Mouse (Mus musculus) intestine, embryonic 16.5 days (tissue): Measurements from ENCODE around the gene Gm43518. TPM values are rescaled to one million over a fixed set of nuclear protein-coding genes. Genes with fewer than 3 reads are reported as not detected.

Source experiments
- ATAC-seq: fragments of 200-750 bp; cut with Nextera tagmentation; 2 replicates; pipeline ENCODE4 v1.8.0; 2017; ENCODE audit warnings: moderate TSS enrichment, moderate library complexity
- H3K27ac ChIP-seq: fragments of 300-500 bp; sonication (generic); 2 replicates; pipeline ENCODE4 v1.5.1; 2014; ENCODE audit warnings: mild to moderate bottlenecking, low read length
- H3K27me3 ChIP-seq: fragments of 300-500 bp; sonication (generic); replicated peaks from 2 replicates; pipeline ENCODE4 v1.6.1; 2014; ENCODE audit warnings: low read length, control low read depth, mixed read lengths; ENCODE audit not compliant: control insufficient read depth, insufficient read depth
- H3K36me3 ChIP-seq: fragments of 300-500 bp; sonication (generic); 2 replicates; pipeline ENCODE4 v1.6.1; 2014; ENCODE audit warnings: low read length, control low read depth; ENCODE audit not compliant: control insufficient read depth, insufficient read depth
- H3K4me1 ChIP-seq: fragments of 300-500 bp; sonication (generic); 2 replicates; pipeline ENCODE4 v1.6.1; 2014; ENCODE audit warnings: low read length, control low read depth, mixed read lengths; ENCODE audit not compliant: control insufficient read depth, insufficient read depth
- H3K4me2 ChIP-seq: fragments of 300-500 bp; sonication (generic); 2 replicates; pipeline ENCODE4 v1.6.1; 2014; ENCODE audit warnings: low read depth, low read length, control low read depth
- H3K4me3 ChIP-seq: fragments of 300-500 bp; sonication (generic); 2 replicates; pipeline ENCODE4 v1.5.1; 2014; ENCODE audit warnings: mild to moderate bottlenecking, low read length
- H3K9ac ChIP-seq: fragments of 300-500 bp; sonication (generic); 2 replicates; pipeline ENCODE4 v1.6.1; 2014; ENCODE audit warnings: low read depth, low read length
- H3K9me3 ChIP-seq: fragments of 300-500 bp; sonication (generic); 2 replicates; pipeline ENCODE4 v1.6.1; 2016; ENCODE audit warnings: low read length, control low read depth; ENCODE audit not compliant: control insufficient read depth
- WGBS: fragments of 180-500 bp; shearing (Covaris S2); extraction: QIAGEN DNeasy Blood & Tissue Kit; methylation state at CpG from one replicate; pipeline ENCODE4 v1.1.7; 2014; 5-methylcytosine and 5-hydroxymethylcytosine counted together
- polyA plus RNA-seq: library from polyadenylated mRNA; unstranded; fragments of >200 nt; fragmentation: Nextera tagmentation; extraction: Ambion mirVana; gene quantifications from 2 replicates; pipeline ENCODE4 v1.2.1, GENCODE M21; 2015

The Gm43518 gene
- polyA plus RNA-seq, result 1.2 and 2.8 TPM in 2 replicates

- 94% methylated on average over 9 of the region's 9 CpGs for WGBS
- no peak for ATAC-seq
- Histone ChIP-seq H3K4me3 (no peak within 1 kb of the TSS), H3K4me2 (no peak within 1 kb of the TSS), H3K27ac (no peak within 1 kb of the TSS), H3K9me3 (no peaks in the 10 kb centered on the region), H3K4me1 (peaks cover 2% of the 10 kb centered on the region; the same call in 1 of the 2 replicates), H3K36me3 (peaks cover 15% of the 10 kb centered on the region), H3K27me3 (no peaks in the 10 kb centered on the region), H3K9ac (no peak within 1 kb of the TSS)
Measured at GRCm38 (mm10) chr5:123927118-123927517, at the start of gene Gm43518. Gm43518 (plus strand) TSS chr5:123927418.

GRCm38 (mm10) chr5:123878056-123878455, 49.2 kb upstream of the Gm43518 start:
- ATAC-seq, result no peak

GRCm38 (mm10) chr5:123879928-123880327, 47.3 kb upstream of the Gm43518 start, which contains the start of gene Hcar1:
Hcar1 (minus strand) TSS chr5:123880020.
- Histone ChIP-seq H3K9me3 (no peaks in the 10 kb centered on the region), H3K4me3 (peak within 1 kb of the TSS; percentile 31), H3K4me2 (peak within 1 kb of the TSS; percentile 54), H3K36me3 (no peaks in the 10 kb centered on the region), H3K4me1 (peaks cover 23% of the 10 kb centered on the region), H3K27ac (peak within 1 kb of the TSS; percentile 76), H3K9ac (peak within 1 kb of the TSS; percentile 64), H3K27me3 (no peaks in the 10 kb centered on the region)
- ATAC-seq, result peak; percentile 84
- 19% methylated on average over 12 of the region's 12 CpGs for WGBS

More at GRCm38 (mm10) chr5:123878056-123878455, 49.2 kb upstream of the Gm43518 start:
- Histone ChIP-seq H3K4me2 (peak overlapping the region; percentile 54), H3K27ac (no peak overlapping the region; the same call in 1 of the 2 replicates), H3K9ac (peak overlapping the region; percentile 17; the same call in 1 of the 2 replicates), H3K36me3 (no peaks in the 10 kb centered on the region), H3K9me3 (no peaks in the 10 kb centered on the region), H3K27me3 (no peaks in the 10 kb centered on the region), H3K4me1 (peaks cover 23% of the 10 kb centered on the region), H3K4me3 (peak overlapping the region; percentile 31)
- WGBS, result 38% methylated on average over 14 of the region's 14 CpGs

- Histone ChIP-seq H3K9me3 (no peaks in the 10 kb centered on the region), H3K4me2 (no peak overlapping the region), H3K9ac (no peak overlapping the region), H3K27me3 (no peaks in the 10 kb centered on the region), H3K36me3 (no peaks in the 10 kb centered on the region), H3K4me1 (peaks cover 23% of the 10 kb centered on the region), H3K27ac (no peak overlapping the region), H3K4me3 (no peak overlapping the region)
- 83% methylated on average over 14 of the region's 14 CpGs for WGBS
- ATAC-seq, result no peak
Measured at GRCm38 (mm10) chr5:123880778-123881177, 46.4 kb upstream of the Gm43518 start.

- Histone ChIP-seq H3K9ac (no peak overlapping the region), H3K4me2 (no peak overlapping the region), H3K4me1 (peaks cover 15% of the 10 kb centered on the region), H3K27ac (no peak overlapping the region), H3K36me3 (no peaks in the 10 kb centered on the region), H3K27me3 (no peaks in the 10 kb centered on the region), H3K4me3 (no peak overlapping the region), H3K9me3 (no peaks in the 10 kb centered on the region)
- 71% methylated on average over 7 of the region's 7 CpGs for WGBS
- ATAC-seq, result no peak
Measured at GRCm38 (mm10) chr5:123883891-123884290, 43.3 kb upstream of the Gm43518 start.

- Histone ChIP-seq H3K4me2 (no peak overlapping the region), H3K36me3 (no peaks in the 10 kb centered on the region), H3K4me3 (no peak overlapping the region), H3K9ac (no peak overlapping the region), H3K9me3 (no peaks in the 10 kb centered on the region), H3K27ac (no peak overlapping the region), H3K4me1 (peaks cover 10% of the 10 kb centered on the region), H3K27me3 (no peaks in the 10 kb centered on the region)
- WGBS, result 62% methylated on average over 10 of the region's 10 CpGs
- no peak for ATAC-seq
Measured at GRCm38 (mm10) chr5:123884332-123884731, 42.9 kb upstream of the Gm43518 start.

- no peak for ATAC-seq
- H3K27ac ChIP-seq, result no peak overlapping the region
- H3K9me3 ChIP-seq, result no peaks in the 10 kb centered on the region
- no peaks in the 10 kb centered on the region for H3K36me3 ChIP-seq
- 62% methylated on average over 3 of the region's 3 CpGs for WGBS
- no peaks in the 10 kb centered on the region for H3K4me1 ChIP-seq
- no peak overlapping the region for H3K4me3 ChIP-seq
- no peak overlapping the region for H3K9ac ChIP-seq
- no peak overlapping the region for H3K4me2 ChIP-seq
- no peaks in the 10 kb centered on the region for H3K27me3 ChIP-seq
Measured at GRCm38 (mm10) chr5:123886365-123886764, 40.9 kb upstream of the Gm43518 start.

- Histone ChIP-seq H3K27ac (no peak overlapping the region), H3K4me1 (no peaks in the 10 kb centered on the region), H3K36me3 (no peaks in the 10 kb centered on the region), H3K27me3 (no peaks in the 10 kb centered on the region), H3K9me3 (no peaks in the 10 kb centered on the region), H3K9ac (no peak overlapping the region), H3K4me2 (no peak overlapping the region), H3K4me3 (no peak overlapping the region)
- ATAC-seq, result no peak
- 87% methylated on average over 2 of the region's 2 CpGs for WGBS
Measured at GRCm38 (mm10) chr5:123890312-123890711, 36.9 kb upstream of the Gm43518 start.

- Histone ChIP-seq H3K36me3 (no peaks in the 10 kb centered on the region), H3K27me3 (no peaks in the 10 kb centered on the region), H3K9ac (no peak overlapping the region), H3K4me1 (no peaks in the 10 kb centered on the region), H3K4me3 (no peak overlapping the region), H3K9me3 (no peaks in the 10 kb centered on the region), H3K4me2 (no peak overlapping the region), H3K27ac (no peak overlapping the region)
- no peak for ATAC-seq
- WGBS, result 77% methylated on average over 5 of the region's 5 CpGs
Measured at GRCm38 (mm10) chr5:123890987-123891386, 36.2 kb upstream of the Gm43518 start.

- Histone ChIP-seq H3K27ac (no peak overlapping the region), H3K4me2 (no peak overlapping the region), H3K4me3 (no peak overlapping the region), H3K4me1 (no peaks in the 10 kb centered on the region), H3K36me3 (no peaks in the 10 kb centered on the region), H3K9me3 (no peaks in the 10 kb centered on the region), H3K27me3 (no peaks in the 10 kb centered on the region), H3K9ac (no peak overlapping the region)
- ATAC-seq, result no peak
- WGBS, result 35% methylated on average over 6 of the region's 6 CpGs
Measured at GRCm38 (mm10) chr5:123891669-123892068, 35.5 kb upstream of the Gm43518 start.
